Mouse (Mus musculus) stomach, embryonic 15.5 days (tissue): ENCODE measurements at regions not wholly inside any gene's neighbourhood (a gene's known extent, or its start where the extent isn't known, plus 50 kb on each side); places are given as distances from the start of the nearest gene placed in this dataset.

Experiments
- ATAC-seq: fragments of 200-750 bp; cut with Nextera tagmentation; 2 replicates; pipeline ENCODE4 v1.8.0; 2017; ENCODE audit warnings: low read depth, moderate number of reproducible peaks, moderate TSS enrichment; ENCODE audit not compliant: insufficient read depth, low FRiP score
- H3K27ac ChIP-seq: fragments of 300-500 bp; sonication (generic); 2 replicates; pipeline ENCODE4 v1.5.1; 2015; ENCODE audit warnings: mild to moderate bottlenecking, inconsistent platforms
- H3K27me3 ChIP-seq: fragments of 300-500 bp; sonication (generic); replicated peaks from 2 replicates; pipeline ENCODE4 v1.6.1; 2015; ENCODE audit warnings: inconsistent platforms
- H3K36me3 ChIP-seq: fragments of 300-500 bp; sonication (generic); 2 replicates; pipeline ENCODE4 v1.6.1; 2015; ENCODE audit warnings: inconsistent platforms
- H3K4me1 ChIP-seq: fragments of 300-500 bp; sonication (generic); 2 replicates; pipeline ENCODE4 v1.6.1; 2015; ENCODE audit warnings: inconsistent platforms
- H3K4me2 ChIP-seq: fragments of 300-500 bp; sonication (generic); 2 replicates; pipeline ENCODE4 v1.6.1; 2015; ENCODE audit warnings: mild to moderate bottlenecking, inconsistent platforms
- H3K4me3 ChIP-seq: fragments of 300-500 bp; sonication (generic); replicated peaks from 2 replicates; pipeline ENCODE4 v1.5.1; 2015; ENCODE audit warnings: inconsistent platforms
- H3K9ac ChIP-seq: fragments of 300-500 bp; sonication (generic); 2 replicates; pipeline ENCODE4 v1.6.1; 2015; ENCODE audit warnings: inconsistent platforms
- H3K9me3 ChIP-seq: fragments of 300-500 bp; sonication (generic); 2 replicates; pipeline ENCODE4 v1.6.1; 2016; ENCODE audit warnings: inconsistent platforms
- WGBS: fragments of 180-500 bp; shearing (Covaris S2); methylation state at CpG from one replicate; pipeline ENCODE4 v1.1.7; 2015; 5-methylcytosine and 5-hydroxymethylcytosine counted together

GRCm38 (mm10) chr4:150715051-150715450 is 63.1 kb upstream of the Slc45a1 start:
- no peak overlapping the region for H3K27ac ChIP-seq
- WGBS = 81% methylated on average over 2 of the region's 2 CpGs

DNA sequence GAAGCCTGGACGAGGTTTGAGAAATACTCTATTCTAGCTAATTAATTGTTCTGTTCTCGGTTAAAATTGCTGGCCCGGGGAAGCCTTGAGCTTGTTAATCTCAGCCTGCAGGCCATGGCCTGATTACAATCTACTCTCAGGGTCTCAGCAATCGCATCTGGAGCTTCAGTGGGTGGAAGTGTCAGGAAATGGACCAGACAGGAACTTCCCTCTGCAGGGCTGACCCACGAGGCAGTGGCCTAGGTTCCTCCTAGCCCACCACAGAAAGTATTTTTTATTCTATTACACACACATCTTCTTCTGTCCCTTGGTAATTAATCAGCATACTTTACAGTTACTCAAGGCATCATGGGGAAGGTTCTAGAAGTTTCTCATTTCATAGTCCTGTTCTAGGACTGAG is 61.3 kb upstream of the Slc45a1 start:
- no peak overlapping the region for H3K4me2 ChIP-seq
- no peak for ATAC-seq
- no peak overlapping the region for H3K4me3 ChIP-seq
- H3K36me3 ChIP-seq = no peaks in the 10 kb centered on the region
- no peak overlapping the region for H3K9ac ChIP-seq
- H3K27me3 ChIP-seq = no peaks in the 10 kb centered on the region
- no peaks in the 10 kb centered on the region for H3K9me3 ChIP-seq
- no peak overlapping the region for H3K27ac ChIP-seq
- H3K4me1 ChIP-seq = peaks cover 14% of the 10 kb centered on the region
- 48% methylated on average over 5 of the region's 5 CpGs for WGBS

More at GRCm38 (mm10) chr4:150715051-150715450, 63.1 kb upstream of the Slc45a1 start:
- no peaks in the 10 kb centered on the region for H3K27me3 ChIP-seq
- no peaks in the 10 kb centered on the region for H3K9me3 ChIP-seq
- 0 out of 2 replicates have a peak, but pooled peaks cover 2% of the 10 kb centered on the region for H3K4me1 ChIP-seq
- H3K36me3 ChIP-seq = no peaks in the 10 kb centered on the region
- H3K9ac ChIP-seq = no peak overlapping the region
- H3K4me2 ChIP-seq = no peak overlapping the region
- ATAC-seq = no peak
- no peak overlapping the region for H3K4me3 ChIP-seq

GRCm38 (mm10) chr4:150712856-150713255 is 60.9 kb upstream of the Slc45a1 start:
- H3K4me1 ChIP-seq = peaks cover 18% of the 10 kb centered on the region
- 50% methylated on average over 10 of the region's 10 CpGs for WGBS
- ATAC-seq = no peak
- H3K27ac ChIP-seq = no peak overlapping the region; the same call in 1 of the 2 replicates
- no peak overlapping the region for H3K4me3 ChIP-seq
- H3K36me3 ChIP-seq = no peaks in the 10 kb centered on the region
- no peaks in the 10 kb centered on the region for H3K27me3 ChIP-seq
- H3K4me2 ChIP-seq = no peak overlapping the region
- no peak overlapping the region for H3K9ac ChIP-seq
- no peaks in the 10 kb centered on the region for H3K9me3 ChIP-seq

DNA sequence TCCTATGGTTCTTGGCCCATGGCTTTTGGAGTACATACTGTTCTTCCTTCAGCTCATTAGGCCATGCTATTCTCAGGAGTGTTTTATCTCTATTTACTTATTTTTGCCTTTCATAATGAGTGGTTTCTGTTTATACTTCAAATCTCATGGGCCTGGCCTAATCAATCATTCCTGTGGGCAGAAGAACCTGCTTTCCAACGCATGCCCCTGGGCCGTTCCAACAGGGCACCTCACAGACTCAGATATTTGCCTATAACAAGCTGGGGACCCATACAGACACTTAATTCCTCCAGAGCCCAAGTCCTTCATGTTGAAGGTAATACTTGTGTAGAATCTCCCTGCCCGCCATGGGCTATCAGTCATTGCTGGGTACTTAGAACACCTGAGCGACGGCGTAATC is 59.7 kb upstream of the Slc45a1 start:
- peak; percentile 29; the same call in 1 of the 2 replicates for ATAC-seq
- Histone ChIP-seq H3K36me3 (no peaks in the 10 kb centered on the region), H3K4me2 (no peak overlapping the region), H3K27ac (peak overlapping the region; percentile 61; the same call in 1 of the 2 replicates), H3K27me3 (no peaks in the 10 kb centered on the region), H3K9me3 (no peaks in the 10 kb centered on the region), H3K4me1 (peaks cover 26% of the 10 kb centered on the region), H3K9ac (no peak overlapping the region), H3K4me3 (no peak overlapping the region)
- WGBS = 75% methylated on average over 6 of the region's 6 CpGs

GRCm38 (mm10) chr4:150709391-150710130 is 57.6 kb upstream of the Slc45a1 start:
- Histone ChIP-seq H3K36me3 (no peaks in the 10 kb centered on the region), H3K4me2 (no peak overlapping the region), H3K4me3 (no peak overlapping the region), H3K9me3 (no peaks in the 10 kb centered on the region), H3K4me1 (peaks cover 31% of the 10 kb centered on the region), H3K27ac (peak overlapping the region; percentile 32; the same call in 1 of the 2 replicates), H3K9ac (no peak overlapping the region), H3K27me3 (no peaks in the 10 kb centered on the region)
- no peak for ATAC-seq
- WGBS = 37% methylated on average over 11 of the region's 11 CpGs

- no peak overlapping the region for H3K27ac ChIP-seq
- ATAC-seq = no peak; the same call in 1 of the 2 replicates
These were observed 56.6 kb upstream of the Slc45a1 start for GRCm38 (mm10) chr4:150708572-150708984.

GRCm38 (mm10) chr4:150707725-150708571 is 56.0 kb upstream of the Slc45a1 start:
- Histone ChIP-seq H3K27ac (peak overlapping the region; percentile 46), H3K4me2 (peak overlapping the region; percentile 10; the same call in 1 of the 2 replicates), H3K4me3 (no peak overlapping the region), H3K36me3 (no peaks in the 10 kb centered on the region), H3K9ac (no peak overlapping the region), H3K4me1 (peaks cover 31% of the 10 kb centered on the region), H3K27me3 (no peaks in the 10 kb centered on the region), H3K9me3 (no peaks in the 10 kb centered on the region)
- 63% methylated on average over 20 of the region's 20 CpGs for WGBS
- no peak for ATAC-seq

More at GRCm38 (mm10) chr4:150708572-150708984, 56.6 kb upstream of the Slc45a1 start:
- Histone ChIP-seq H3K36me3 (no peaks in the 10 kb centered on the region), H3K27me3 (no peaks in the 10 kb centered on the region), H3K9ac (no peak overlapping the region), H3K4me3 (no peak overlapping the region), H3K4me1 (peaks cover 31% of the 10 kb centered on the region), H3K4me2 (no peak overlapping the region), H3K9me3 (no peaks in the 10 kb centered on the region)
- 68% methylated on average over 4 of the region's 4 CpGs for WGBS

- 53% methylated on average over 19 of the region's 19 CpGs for WGBS
- H3K9ac ChIP-seq = no peak overlapping the region
- no peaks in the 10 kb centered on the region for H3K27me3 ChIP-seq
- no peaks in the 10 kb centered on the region for H3K9me3 ChIP-seq
- H3K4me2 ChIP-seq = peak overlapping the region; percentile 10; the same call in 1 of the 2 replicates
- H3K4me3 ChIP-seq = no peak overlapping the region
- peak overlapping the region; percentile 46; the same call in 1 of the 2 replicates for H3K27ac ChIP-seq
- H3K36me3 ChIP-seq = no peaks in the 10 kb centered on the region
- H3K4me1 ChIP-seq = peaks cover 31% of the 10 kb centered on the region
- no peak for ATAC-seq
These were observed 55.1 kb upstream of the Slc45a1 start for GRCm38 (mm10) chr4:150706793-150707724.

- ATAC-seq = no peak
- WGBS = 91% methylated on average over 7 of the region's 7 CpGs
These were observed 54.3 kb upstream of the Slc45a1 start for GRCm38 (mm10) chr4:150706291-150706690.

DNA sequence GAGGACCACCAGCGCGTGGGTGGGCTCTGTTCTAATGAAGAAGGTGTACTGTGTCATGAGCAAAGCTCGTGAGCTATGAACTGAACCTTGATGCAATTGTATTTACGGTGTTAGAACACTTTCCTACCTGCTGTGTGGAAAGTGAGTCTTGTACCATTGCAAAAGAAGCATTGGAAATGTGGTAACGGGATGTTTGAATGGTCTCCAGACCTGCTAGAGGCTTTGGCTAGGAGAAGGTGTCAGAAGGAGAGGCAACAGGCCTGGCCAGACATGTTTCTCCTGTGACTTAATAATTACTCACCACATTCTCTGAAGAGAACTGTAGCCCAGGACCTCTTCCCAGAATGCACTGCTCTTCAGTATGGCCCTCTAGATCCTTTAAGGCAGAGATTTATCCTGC is 51.3 kb upstream of the Slc45a1 start:
- H3K4me1 ChIP-seq = peaks cover 17% of the 10 kb centered on the region
- no peak overlapping the region for H3K27ac ChIP-seq
- H3K4me2 ChIP-seq = no peak overlapping the region
- no peak overlapping the region for H3K4me3 ChIP-seq
- no peak for ATAC-seq
- H3K36me3 ChIP-seq = no peaks in the 10 kb centered on the region
- 89% methylated on average over 5 of the region's 5 CpGs for WGBS
- H3K9ac ChIP-seq = no peak overlapping the region
- H3K27me3 ChIP-seq = no peaks in the 10 kb centered on the region
- H3K9me3 ChIP-seq = no peaks in the 10 kb centered on the region

More at GRCm38 (mm10) chr4:150706291-150706690, 54.3 kb upstream of the Slc45a1 start:
- no peaks in the 10 kb centered on the region for H3K36me3 ChIP-seq
- no peaks in the 10 kb centered on the region for H3K9me3 ChIP-seq
- H3K4me1 ChIP-seq = peaks cover 31% of the 10 kb centered on the region
- no peak overlapping the region for H3K4me2 ChIP-seq
- no peak overlapping the region for H3K9ac ChIP-seq
- no peaks in the 10 kb centered on the region for H3K27me3 ChIP-seq
- no peak overlapping the region for H3K27ac ChIP-seq
- no peak overlapping the region for H3K4me3 ChIP-seq
